Mouse (Mus musculus): ENCODE results near the gene Msh5. TPM values are rescaled to one million over a fixed set of nuclear protein-coding genes. Genes with fewer than 3 reads are reported as not detected.
"Not testable (repeated sequence)": the region's sequence is repeated elsewhere in the genome, so short reads cannot be mapped to it uniquely, and the experiment has no call there.

The Msh5 gene
- polyA plus RNA-seq, 1 experiment from 2014 or later: 5.2 TPM

- WGBS: 92% methylated on average over 8 of the region's 8 CpGs
- Histone ChIP-seq H3K4me1 (no peaks in the 10 kb centered on the region), H3K27me3 (ENCODE audit: low read depth, poor library complexity, severe bottlenecking) (no peaks in the 10 kb centered on the region), H3K9me3 (replicated peaks) (no peaks in the 10 kb centered on the region), H3K27ac (no peak overlapping the region), H3K4me3 (no peak overlapping the region), H3K36me3 (peaks cover 100% of the 10 kb centered on the region)
- DNase-seq (ENCODE audit: low spot score): peak; percentile 28
Measured at GRCm38 (mm10) chr17:35011440-35011839, 35.1 kb downstream of the Msh5 start.

GRCm38 (mm10) chr17:35009586-35009985 lies 37.0 kb downstream of the Msh5 start:
- Histone ChIP-seq H3K9me3 (replicated peaks) (no peaks in the 10 kb centered on the region), H3K27me3 (ENCODE audit: low read depth, poor library complexity, severe bottlenecking) (no peaks in the 10 kb centered on the region), H3K27ac (no peak overlapping the region), H3K4me1 (no peaks in the 10 kb centered on the region), H3K4me3 (no peak overlapping the region), H3K36me3 (peaks cover 99% of the 10 kb centered on the region)
- no peak for DNase-seq (ENCODE audit: low spot score)
- 93% methylated on average over 7 of the region's 7 CpGs for WGBS

GRCm38 (mm10) chr17:35007387-35007991 lies 39.1 kb downstream of the Msh5 start:
- H3K36me3 ChIP-seq: peaks cover 94% of the 10 kb centered on the region
- H3K4me3 ChIP-seq: no peak overlapping the region
- DNase-seq (ENCODE audit: low spot score): no peak
- H3K4me1 ChIP-seq: peaks cover 11% of the 10 kb centered on the region
- 96% methylated on average over 7 of the region's 7 CpGs for WGBS
- H3K9me3 ChIP-seq (replicated peaks): no peaks in the 10 kb centered on the region
- H3K27ac ChIP-seq: no peak overlapping the region
- H3K27me3 ChIP-seq (ENCODE audit: low read depth, poor library complexity, severe bottlenecking): no peaks in the 10 kb centered on the region

- DNase-seq (ENCODE audit: low spot score); H3K9me3 ChIP-seq (replicated peaks); H3K27me3 ChIP-seq (ENCODE audit: low read depth, poor library complexity, severe bottlenecking); H3K4me3 ChIP-seq; H3K27ac ChIP-seq: not testable (repeated sequence)
- H3K36me3 ChIP-seq: peaks cover 81% of the 10 kb centered on the region
- 99% methylated on average over 4 of the region's 5 CpGs for WGBS
- peaks cover 15% of the 10 kb centered on the region for H3K4me1 ChIP-seq
Measured at GRCm38 (mm10) chr17:35005902-35006301, 40.6 kb downstream of the Msh5 start.

GRCm38 (mm10) chr17:35005158-35005557 lies 41.4 kb downstream of the Msh5 start:
- no peak for DNase-seq (ENCODE audit: low spot score)
- no peaks in the 10 kb centered on the region for H3K9me3 ChIP-seq (replicated peaks)
- no peak overlapping the region for H3K4me3 ChIP-seq
- no peaks in the 10 kb centered on the region for H3K27me3 ChIP-seq (ENCODE audit: low read depth, poor library complexity, severe bottlenecking)
- WGBS: 96% methylated on average over 10 of the region's 10 CpGs
- no peak overlapping the region for H3K27ac ChIP-seq
- peaks cover 20% of the 10 kb centered on the region for H3K4me1 ChIP-seq
- H3K36me3 ChIP-seq: peaks cover 73% of the 10 kb centered on the region

GRCm38 (mm10) chr17:35004075-35004717 lies 42.3 kb downstream of the Msh5 start:
- Histone ChIP-seq H3K36me3 (peaks cover 66% of the 10 kb centered on the region), H3K27me3 (ENCODE audit: low read depth, poor library complexity, severe bottlenecking) (no peaks in the 10 kb centered on the region), H3K27ac (no peak overlapping the region), H3K4me3 (0 out of 2 replicates have a peak overlapping the region, but pooled peaks have one; percentile 4), H3K9me3 (replicated peaks) (no peaks in the 10 kb centered on the region), H3K4me1 (peaks cover 30% of the 10 kb centered on the region)
- whole genome bisulfite sequencing: 95% methylated on average over 17 of the region's 17 CpGs
- DNase-seq (ENCODE audit: low spot score): no peak

GRCm38 (mm10) chr17:35003022-35003838 lies 43.3 kb downstream of the Msh5 start:
- H3K36me3 ChIP-seq: peaks cover 66% of the 10 kb centered on the region

GRCm38 (mm10) chr17:35002153-35002865 lies 44.2 kb downstream of the Msh5 start:
- H3K4me3 ChIP-seq: peak overlapping the region; percentile 84
- H3K4me1 ChIP-seq: peaks cover 37% of the 10 kb centered on the region
- H3K27me3 ChIP-seq (ENCODE audit: low read depth, poor library complexity, severe bottlenecking): no peaks in the 10 kb centered on the region
- H3K36me3 ChIP-seq: peaks cover 66% of the 10 kb centered on the region
- H3K27ac ChIP-seq: peak overlapping the region; percentile 94
- 19% methylated on average over 12 of the region's 12 CpGs for WGBS
- DNase-seq (ENCODE audit: low spot score): no peak
- H3K9me3 ChIP-seq (replicated peaks): no peaks in the 10 kb centered on the region

More at GRCm38 (mm10) chr17:35003022-35003838, 43.3 kb downstream of the Msh5 start:
- H3K27me3 ChIP-seq (ENCODE audit: low read depth, poor library complexity, severe bottlenecking): no peaks in the 10 kb centered on the region
- no peak overlapping the region for H3K27ac ChIP-seq
- DNase-seq (ENCODE audit: low spot score): no peak
- H3K9me3 ChIP-seq (replicated peaks): no peaks in the 10 kb centered on the region
- peak overlapping the region; percentile 84 for H3K4me3 ChIP-seq
- H3K4me1 ChIP-seq: peaks cover 37% of the 10 kb centered on the region
- WGBS: 74% methylated on average over 9 of the region's 9 CpGs

GRCm38 (mm10) chr17:35001452-35002152 lies 44.9 kb downstream of the Msh5 start:
- Histone ChIP-seq H3K36me3 (peaks cover 66% of the 10 kb centered on the region), H3K4me3 (peak overlapping the region; percentile 84), H3K27me3 (ENCODE audit: low read depth, poor library complexity, severe bottlenecking) (no peaks in the 10 kb centered on the region), H3K9me3 (replicated peaks) (no peaks in the 10 kb centered on the region), H3K4me1 (peaks cover 41% of the 10 kb centered on the region), H3K27ac (peak overlapping the region; percentile 94)
- no peak for DNase-seq (ENCODE audit: low spot score)
- WGBS: 1% methylated on average over 35 of the region's 35 CpGs

GRCm38 (mm10) chr17:35000717-35001451 lies 45.7 kb downstream of the Msh5 start, which contains the start of gene Vars:
TSS of gene Vars (plus strand) at chr17:35000987.
- Histone ChIP-seq H3K4me1 (peaks cover 41% of the 10 kb centered on the region), H3K36me3 (peaks cover 65% of the 10 kb centered on the region), H3K27me3 (ENCODE audit: low read depth, poor library complexity, severe bottlenecking) (no peaks in the 10 kb centered on the region), H3K27ac (peak within 1 kb of the TSS; percentile 94), H3K4me3 (peak within 1 kb of the TSS; percentile 84), H3K9me3 (replicated peaks) (no peaks in the 10 kb centered on the region)
- WGBS: under 1% methylated on average over 83 of the region's 83 CpGs
- DNase-seq (ENCODE audit: low spot score): peak; percentile 99

- Histone ChIP-seq H3K27ac (peak overlapping the region; percentile 94), H3K4me3 (peak overlapping the region; percentile 84), H3K36me3 (peaks cover 64% of the 10 kb centered on the region), H3K4me1 (peaks cover 41% of the 10 kb centered on the region)
- WGBS: 31% methylated on average over 30 of the region's 32 CpGs
- H3K9me3 ChIP-seq (replicated peaks); H3K27me3 ChIP-seq (ENCODE audit: low read depth, poor library complexity, severe bottlenecking): not testable (repeated sequence)
- peak; percentile 62 for DNase-seq (ENCODE audit: low spot score)
Measured at GRCm38 (mm10) chr17:34999871-35000716, 46.5 kb downstream of the Msh5 start.
